Mouse (Mus musculus): ENCODE results near the gene Nop9. TPM values are rescaled to one million over a fixed set of nuclear protein-coding genes. Genes with fewer than 3 reads are reported as not detected.
A peak's percentile ranks its signal among the peaks of the same experiment; 100 is the strongest.

The Nop9 gene
- total and polyA plus RNA-seq, 3 experiments: 38.5 to 92.1 (median 89.1) TPM

DNA sequence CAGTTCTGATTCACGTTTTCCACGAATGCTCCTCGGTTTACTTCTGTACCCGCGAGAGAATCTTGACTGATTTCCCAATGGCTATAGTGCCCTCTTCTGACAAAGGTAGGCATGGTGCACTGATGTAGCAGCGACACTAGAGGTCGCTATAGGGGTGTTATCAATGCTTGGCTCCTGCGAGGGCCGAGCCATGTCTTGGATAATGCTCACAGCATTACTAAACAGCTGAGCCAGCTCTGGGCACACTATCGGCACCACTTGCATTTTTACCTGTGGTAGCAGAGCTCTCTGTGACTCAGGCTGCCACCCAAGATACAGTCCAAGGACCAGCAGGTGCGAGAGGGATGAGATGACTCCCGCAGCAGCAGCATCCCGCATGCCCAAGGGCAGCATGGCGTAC lies 35.8 kb downstream of the Nop9 start (continued):
- peak; percentile 73 for TF ChIP-seq RAD21 (IDR thresholded peaks at IDR 0.05; ENCODE audit: low read depth, low read length)
- peak; percentile 97 to 100 for TF ChIP-seq CTCF (conservative IDR thresholded peaks at IDR 0.05 in 1 of 2, IDR thresholded peaks at IDR 0.05 in 1 of 2; ENCODE audit: low read depth in 2 of 2, low read length in 2 of 2)
- TF ChIP-seq UBTF (IDR thresholded peaks at IDR 0.05; ENCODE audit: low read depth, low read length): no peak
- peak; percentile 89; the same call in 1 of the 2 replicates for TF ChIP-seq NELFE (IDR thresholded peaks at IDR 0.05; ENCODE audit: low read depth, low read length)
- TF ChIP-seq PAX5 (IDR thresholded peaks at IDR 0.05; ENCODE audit: low read length): no peak
- TF ChIP-seq SMC3 (IDR thresholded peaks at IDR 0.05; ENCODE audit: low read depth, low read length): peak; percentile 83
- no peak for TF ChIP-seq BHLHE40 (IDR thresholded peaks at IDR 0.05; ENCODE audit: low read depth, low read length)
- TF ChIP-seq POLR2AphosphoS2 (IDR thresholded peaks at IDR 0.05; ENCODE audit: low read depth, low read length): no peak
- TF ChIP-seq JUND (conservative IDR thresholded peaks at IDR 0.05; ENCODE audit: low read depth, low read length): peak; percentile 69
- no peak for TF ChIP-seq MAZ (IDR thresholded peaks at IDR 0.05; ENCODE audit: low read depth, low read length)

- H3K4me3 ChIP-seq (replicated peaks in 1 of 3; ENCODE audit: low read depth in 2 of 3, low read length in 2 of 3, poor library complexity in 1 of 3): no peak overlapping the region
- H3K4me1 ChIP-seq (ENCODE audit: control insufficient read depth in 1 of 2, insufficient read depth in 2 of 2): peaks cover 0 to 8% of the 10 kb centered on the region in 2 experiments; a peak in 1 of 4 replicates
- no peak overlapping the region for H3K27ac ChIP-seq (ENCODE audit: insufficient read depth, low read depth)
- DNase-seq (ENCODE audit: extremely low read depth): no peak
- dilution Hi-C loops (cut with MboI; ENCODE audit: extremely low pct_ligation_motif_present, extremely low pct_unique_long_range_greater_than_20kb, low sequenced_read_pairs) (no loop called here), in situ Hi-C loops (cut with MboI; ENCODE audit: low pct_ligation_motif_present, low pct_unique_long_range_greater_than_20kb, low sequenced_read_pairs) (no loop called here)
- no peaks in the 10 kb centered on the region for H3K79me2 ChIP-seq (replicated peaks; ENCODE audit: control insufficient read depth, extremely low read depth, insufficient read depth, poor library complexity, severe bottlenecking)
- H3K9me3 ChIP-seq (replicated peaks; ENCODE audit: low read length): no peaks in the 10 kb centered on the region
- H3K36me3 ChIP-seq (replicated peaks in 1 of 2; ENCODE audit: control insufficient read depth in 1 of 2, insufficient read depth in 1 of 2, low read length in 1 of 2): no peaks in the 10 kb centered on the region
- no peak for TF ChIP-seq BHLHE40 (IDR thresholded peaks at IDR 0.05; ENCODE audit: low read depth, low read length)
- no peak for TF ChIP-seq ZMIZ1 (IDR thresholded peaks at IDR 0.05; ENCODE audit: low read depth, low read length)
- TF ChIP-seq ETS1 (conservative IDR thresholded peaks at IDR 0.05; ENCODE audit: low read depth, low read length): no peak
- no peak for TF ChIP-seq CTCF (conservative IDR thresholded peaks at IDR 0.05 in 1 of 2, IDR thresholded peaks at IDR 0.05 in 1 of 2; ENCODE audit: low read depth in 2 of 2, low read length in 2 of 2)
- no peak for TF ChIP-seq NELFE (IDR thresholded peaks at IDR 0.05; ENCODE audit: low read depth, low read length)
- TF ChIP-seq RAD21 (IDR thresholded peaks at IDR 0.05; ENCODE audit: low read depth, low read length): no peak
- no peak for TF ChIP-seq CHD2 (IDR thresholded peaks at IDR 0.05; ENCODE audit: low read length)
- TF ChIP-seq USF1 (IDR thresholded peaks at IDR 0.05; ENCODE audit: low read depth, low read length): no peak
- no peak for TF ChIP-seq TCF12 (IDR thresholded peaks at IDR 0.05; ENCODE audit: low read depth, low read length)
- TF ChIP-seq CHD1 (IDR thresholded peaks at IDR 0.05; ENCODE audit: low read depth, low read length): no peak
- TF ChIP-seq ZNF384 (IDR thresholded peaks at IDR 0.05; ENCODE audit: low read depth, low read length): no peak
- no peak overlapping the region for H3K4me2 ChIP-seq (ENCODE audit: insufficient read depth, low read depth, poor library complexity, severe bottlenecking)
- H3K9ac ChIP-seq (ENCODE audit: insufficient read depth, low read depth): no peak overlapping the region
- peaks cover 61% of the 10 kb centered on the region for H3K27me3 ChIP-seq (replicated peaks)
Observed at GRCm38 (mm10) chr14:55782361-55782960, 37.0 kb downstream of the Nop9 start.
